Mouse (Mus musculus): ENCODE results near the gene Tmem251. TPM values are rescaled to one million over a fixed set of nuclear protein-coding genes. Genes with fewer than 3 reads are reported as not detected.

Gene Tmem251
- polyA plus RNA-seq (2015; fragmentation: Nextera tagmentation; extraction: Ambion mirVana): 16.9 and 17.2 TPM in 2 replicates

- peak within 1 kb of the TSS; percentile 71 for H3K4me3 ChIP-seq (ENCODE audit: low read length)
- no peaks in the 10 kb centered on the region for H3K27me3 ChIP-seq (replicated peaks; ENCODE audit: control insufficient read depth, insufficient read depth, low read length)
- peak; percentile 99 for ATAC-seq
- H3K4me1 ChIP-seq (ENCODE audit: control insufficient read depth, insufficient read depth, low read length): peaks cover 13% of the 10 kb centered on the region
- peak within 1 kb of the TSS; percentile 94 for H3K27ac ChIP-seq (ENCODE audit: low read length)
- peak within 1 kb of the TSS; percentile 78 for H3K4me2 ChIP-seq (ENCODE audit: low read depth, low read length)
- H3K9ac ChIP-seq (ENCODE audit: low read depth, low read length): peak within 1 kb of the TSS; percentile 86
- no peaks in the 10 kb centered on the region for H3K9me3 ChIP-seq (ENCODE audit: control insufficient read depth, low read length)
- WGBS: under 1% methylated on average over 63 of the region's 63 CpGs
- H3K36me3 ChIP-seq (ENCODE audit: control insufficient read depth, insufficient read depth, low read length): peaks cover 3% of the 10 kb centered on the region; the same call in 1 of the 2 replicates
Measured at GRCm38 (mm10) chr12:102743589-102744574, at the start of gene Tmem251, which contains the start of gene Moap1. Gene Tmem251, plus strand, starts transcription at chr12:102743762. Gene Moap1, minus strand, starts transcription at chr12:102743661.

GRCm38 (mm10) chr12:102695369-102696239 lies 48.0 kb upstream of the Tmem251 start:
- no peak for ATAC-seq
- H3K4me1 ChIP-seq (ENCODE audit: control insufficient read depth, insufficient read depth, low read length): peaks cover 78% of the 10 kb centered on the region
- WGBS: 67% methylated on average over 18 of the region's 18 CpGs
- H3K27me3 ChIP-seq (replicated peaks; ENCODE audit: control insufficient read depth, insufficient read depth, low read length): no peaks in the 10 kb centered on the region
- H3K36me3 ChIP-seq (ENCODE audit: control insufficient read depth, insufficient read depth, low read length): no peaks in the 10 kb centered on the region
- H3K27ac ChIP-seq (ENCODE audit: low read length): no peak overlapping the region
- H3K4me2 ChIP-seq (ENCODE audit: low read depth, low read length): no peak overlapping the region
- 0 out of 2 replicates have a peak overlapping the region, but pooled peaks have one; percentile 13 for H3K9ac ChIP-seq (ENCODE audit: low read depth, low read length)
- H3K9me3 ChIP-seq (ENCODE audit: control insufficient read depth, low read length): no peaks in the 10 kb centered on the region
- no peak overlapping the region for H3K4me3 ChIP-seq (ENCODE audit: low read length)

GRCm38 (mm10) chr12:102696635-102697354 lies 46.8 kb upstream of the Tmem251 start:
- 77% methylated on average over 14 of the region's 14 CpGs for WGBS
- Histone ChIP-seq H3K36me3 (ENCODE audit: control insufficient read depth, insufficient read depth, low read length) (no peaks in the 10 kb centered on the region), H3K4me3 (ENCODE audit: low read length) (no peak overlapping the region), H3K9ac (ENCODE audit: low read depth, low read length) (peak overlapping the region; percentile 34; the same call in 1 of the 2 replicates), H3K9me3 (ENCODE audit: control insufficient read depth, low read length) (no peaks in the 10 kb centered on the region), H3K4me1 (ENCODE audit: control insufficient read depth, insufficient read depth, low read length) (peaks cover 69% of the 10 kb centered on the region), H3K4me2 (ENCODE audit: low read depth, low read length) (no peak overlapping the region), H3K27ac (ENCODE audit: low read length) (no peak overlapping the region), H3K27me3 (replicated peaks; ENCODE audit: control insufficient read depth, insufficient read depth, low read length) (no peaks in the 10 kb centered on the region)
- no peak for ATAC-seq

- Histone ChIP-seq H3K4me3 (ENCODE audit: low read length) (no peak overlapping the region), H3K36me3 (ENCODE audit: control insufficient read depth, insufficient read depth, low read length) (no peaks in the 10 kb centered on the region), H3K27ac (ENCODE audit: low read length) (no peak overlapping the region), H3K9me3 (ENCODE audit: control insufficient read depth, low read length) (no peaks in the 10 kb centered on the region), H3K4me2 (ENCODE audit: low read depth, low read length) (no peak overlapping the region), H3K4me1 (ENCODE audit: control insufficient read depth, insufficient read depth, low read length) (peaks cover 69% of the 10 kb centered on the region), H3K27me3 (replicated peaks; ENCODE audit: control insufficient read depth, insufficient read depth, low read length) (no peaks in the 10 kb centered on the region), H3K9ac (ENCODE audit: low read depth, low read length) (peak overlapping the region; percentile 17; the same call in 1 of the 2 replicates)
- ATAC-seq: no peak
- 68% methylated on average over 7 of the region's 7 CpGs for WGBS
Measured at GRCm38 (mm10) chr12:102697381-102697780, 46.2 kb upstream of the Tmem251 start.

GRCm38 (mm10) chr12:102698089-102698684 lies 45.4 kb upstream of the Tmem251 start:
- Histone ChIP-seq H3K36me3 (ENCODE audit: control insufficient read depth, insufficient read depth, low read length) (no peaks in the 10 kb centered on the region), H3K27ac (ENCODE audit: low read length) (peak overlapping the region; percentile 75), H3K9me3 (ENCODE audit: control insufficient read depth, low read length) (no peaks in the 10 kb centered on the region), H3K4me3 (ENCODE audit: low read length) (no peak overlapping the region), H3K9ac (ENCODE audit: low read depth, low read length) (peak overlapping the region; percentile 44), H3K27me3 (replicated peaks; ENCODE audit: control insufficient read depth, insufficient read depth, low read length) (no peaks in the 10 kb centered on the region), H3K4me1 (ENCODE audit: control insufficient read depth, insufficient read depth, low read length) (peaks cover 74% of the 10 kb centered on the region), H3K4me2 (ENCODE audit: low read depth, low read length) (peak overlapping the region; percentile 18)
- peak; percentile 79 for ATAC-seq
- 25% methylated on average over 1 of the region's 1 CpGs for WGBS

GRCm38 (mm10) chr12:102699156-102699555 lies 44.4 kb upstream of the Tmem251 start:
- H3K4me2 ChIP-seq (ENCODE audit: low read depth, low read length): no peak overlapping the region
- H3K4me3 ChIP-seq (ENCODE audit: low read length): no peak overlapping the region
- H3K36me3 ChIP-seq (ENCODE audit: control insufficient read depth, insufficient read depth, low read length): no peaks in the 10 kb centered on the region
- no peak for ATAC-seq
- no peak overlapping the region for H3K9ac ChIP-seq (ENCODE audit: low read depth, low read length)
- no peaks in the 10 kb centered on the region for H3K27me3 ChIP-seq (replicated peaks; ENCODE audit: control insufficient read depth, insufficient read depth, low read length)
- no peaks in the 10 kb centered on the region for H3K9me3 ChIP-seq (ENCODE audit: control insufficient read depth, low read length)
- peak overlapping the region; percentile 37; the same call in 1 of the 2 replicates for H3K27ac ChIP-seq (ENCODE audit: low read length)
- H3K4me1 ChIP-seq (ENCODE audit: control insufficient read depth, insufficient read depth, low read length): peaks cover 82% of the 10 kb centered on the region
- 54% methylated on average over 1 of the region's 1 CpGs for WGBS

- H3K27ac ChIP-seq (ENCODE audit: low read length): peak overlapping the region; percentile 19; the same call in 1 of the 2 replicates
- ATAC-seq: no peak
- H3K4me3 ChIP-seq (ENCODE audit: low read length): no peak overlapping the region
- no peaks in the 10 kb centered on the region for H3K36me3 ChIP-seq (ENCODE audit: control insufficient read depth, insufficient read depth, low read length)
- H3K27me3 ChIP-seq (replicated peaks; ENCODE audit: control insufficient read depth, insufficient read depth, low read length): no peaks in the 10 kb centered on the region
- no peaks in the 10 kb centered on the region for H3K9me3 ChIP-seq (ENCODE audit: control insufficient read depth, low read length)
- 59% methylated on average over 12 of the region's 12 CpGs for WGBS
- H3K4me2 ChIP-seq (ENCODE audit: low read depth, low read length): no peak overlapping the region
- peaks cover 78% of the 10 kb centered on the region for H3K4me1 ChIP-seq (ENCODE audit: control insufficient read depth, insufficient read depth, low read length)
- no peak overlapping the region for H3K9ac ChIP-seq (ENCODE audit: low read depth, low read length)
Measured at GRCm38 (mm10) chr12:102700453-102700852, 43.1 kb upstream of the Tmem251 start.

GRCm38 (mm10) chr12:102701691-102702207 lies 41.8 kb upstream of the Tmem251 start:
- Histone ChIP-seq H3K9ac (ENCODE audit: low read depth, low read length) (no peak overlapping the region), H3K9me3 (ENCODE audit: control insufficient read depth, low read length) (no peaks in the 10 kb centered on the region), H3K36me3 (ENCODE audit: control insufficient read depth, insufficient read depth, low read length) (no peaks in the 10 kb centered on the region), H3K4me2 (ENCODE audit: low read depth, low read length) (peak overlapping the region; percentile 91), H3K27ac (ENCODE audit: low read length) (no peak overlapping the region), H3K27me3 (replicated peaks; ENCODE audit: control insufficient read depth, insufficient read depth, low read length) (no peaks in the 10 kb centered on the region), H3K4me3 (ENCODE audit: low read length) (peak overlapping the region; percentile 84; the same call in 1 of the 2 replicates), H3K4me1 (ENCODE audit: control insufficient read depth, insufficient read depth, low read length) (peaks cover 77% of the 10 kb centered on the region)
- 79% methylated on average over 5 of the region's 5 CpGs for WGBS
- ATAC-seq: no peak

Measured in intestine, embryonic 16.5 days (tissue).